Mouse (Mus musculus) liver, embryonic 14 days (tissue): ENCODE data around the gene H1fnt. TPM values are rescaled to one million over a fixed set of nuclear protein-coding genes. Genes with fewer than 3 reads are reported as not detected.

Experiments
- polyA plus RNA-seq: library from polyadenylated mRNA; depleted of rRNA; stranded (reverse); fragments of >200 nt; gene quantifications from 2 replicates; pipeline ENCODE4 v1.2.3, GENCODE M21; 2012; rRNA removed

The H1fnt gene
- not detected in 2 replicates for polyA plus RNA-seq

DNA sequence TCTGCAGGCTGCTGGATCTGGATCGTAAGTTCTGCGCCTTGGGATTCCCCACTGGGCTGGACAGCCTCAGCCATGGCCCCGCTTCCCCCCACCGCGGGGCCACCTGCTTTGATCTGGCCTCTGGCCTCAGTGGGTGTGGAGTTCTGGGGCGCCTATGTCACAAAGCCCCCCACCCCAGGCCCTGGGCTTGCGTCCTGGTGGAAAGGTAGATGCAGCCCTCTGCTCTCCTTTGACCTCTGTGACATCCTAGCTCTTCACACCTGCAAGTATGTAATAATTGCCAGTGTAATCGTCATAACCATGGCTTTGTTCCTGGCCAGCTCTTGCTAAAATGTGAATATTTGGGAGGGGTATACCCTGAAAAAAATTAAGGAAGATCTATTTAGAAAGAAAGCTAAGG lies at the start of gene H1fnt:
Gene H1fnt, minus strand, starts transcription at position 101 of the 400 bp plus-strand sequence.

DNA sequence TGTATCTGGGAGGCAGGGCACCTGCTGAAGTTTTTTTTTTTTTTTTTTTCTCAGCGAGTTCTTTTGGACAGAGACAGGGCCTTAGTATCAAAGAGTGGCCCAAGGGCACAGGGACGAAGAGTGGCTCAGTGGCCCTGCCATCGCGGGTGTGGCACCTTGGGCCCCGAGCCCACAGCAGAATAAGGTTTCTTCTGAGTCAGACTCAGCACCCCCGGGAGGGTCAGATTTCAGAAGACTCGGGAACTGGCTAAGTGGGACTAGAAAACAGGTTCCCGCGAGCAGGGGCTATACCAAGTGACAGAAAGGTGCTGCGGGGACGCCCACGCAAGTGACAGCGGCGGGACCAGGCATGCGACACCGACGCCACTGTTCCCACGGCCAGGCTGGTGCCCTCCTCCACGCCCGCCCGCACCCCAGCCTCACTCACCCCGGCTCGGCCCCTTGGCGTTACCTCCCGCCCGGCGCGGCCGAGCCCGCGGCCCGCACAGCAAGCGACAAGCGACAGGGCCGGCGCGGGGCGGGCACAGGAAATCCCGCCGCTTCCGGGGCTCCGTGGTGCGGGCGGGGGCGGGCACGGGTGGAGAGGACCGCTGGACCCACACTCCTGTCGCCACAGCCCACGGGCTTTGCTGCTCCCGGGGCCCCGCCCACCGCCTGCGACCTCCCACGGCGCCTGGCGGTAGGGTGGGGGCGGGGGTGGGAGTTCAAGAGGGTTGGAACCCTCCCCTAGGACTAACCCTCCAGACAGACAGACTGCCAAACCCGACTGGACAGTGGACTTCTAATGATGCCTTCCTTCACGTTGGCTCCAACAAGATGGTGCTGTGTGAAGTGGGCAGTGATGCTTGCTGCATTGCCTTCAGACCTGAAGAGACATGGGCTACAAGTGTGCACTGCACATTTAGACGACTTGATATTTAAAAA lies 38.8 kb upstream of the H1fnt start, which contains the start of gene Zfp641:
Gene Zfp641, minus strand, starts transcription at position 534 of the 924 bp plus-strand sequence.

DNA sequence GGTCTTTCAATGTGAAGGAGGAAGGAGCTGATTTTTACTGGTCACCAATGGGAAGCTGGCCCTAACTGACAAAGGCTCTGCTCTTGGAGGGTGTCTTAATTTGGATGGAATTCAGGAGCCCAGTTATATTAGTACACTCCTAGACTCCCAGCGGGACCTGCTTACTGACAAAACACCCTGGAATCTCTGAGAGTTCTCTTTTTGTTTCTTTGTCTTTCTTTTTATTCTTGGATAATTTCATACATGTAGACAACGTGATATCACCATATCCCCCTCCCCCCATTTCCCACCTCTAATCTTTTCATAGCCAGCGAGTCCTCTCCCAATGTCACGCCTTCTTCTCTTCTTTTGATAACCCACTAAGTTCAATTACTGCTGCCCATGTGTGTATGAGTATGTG lies 22.7 kb downstream of the H1fnt start, which contains the start of gene Olfr286:
Gene Olfr286, minus strand, starts transcription at position 101 of the 400 bp plus-strand sequence.

DNA sequence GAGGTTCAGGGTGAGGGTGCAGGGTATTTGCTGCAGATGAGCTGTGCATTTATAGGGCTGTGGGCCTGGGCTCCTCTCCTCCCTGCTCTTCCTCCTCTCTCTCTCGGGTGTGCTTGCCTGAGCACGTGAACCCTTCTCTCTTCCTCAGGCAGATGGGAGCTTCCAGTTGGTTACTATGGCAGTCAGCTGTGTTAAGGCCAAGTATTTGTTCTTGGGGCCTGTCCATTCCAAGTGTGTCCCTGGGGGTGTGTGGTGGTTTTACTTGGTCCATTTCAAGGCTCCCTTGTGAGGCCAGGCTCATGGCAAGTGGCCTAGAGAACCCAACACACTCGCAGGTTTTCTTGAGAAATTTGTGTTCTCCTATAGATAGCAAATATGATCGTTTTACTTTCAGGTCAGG lies 36.2 kb downstream of the H1fnt start, which contains the start of the genes Gm44579 and Olfr287:
Gene Gm44579, minus strand, starts transcription at position 101 of the 400 bp plus-strand sequence.
Gene Olfr287, minus strand, starts transcription at position 180 of the 400 bp plus-strand sequence.

Other genes starting within 250 kb of the H1fnt start
- 22.1 and 23.5 TPM in 2 replicates for gene Pfkm, start 164.7 kb downstream of the H1fnt start, polyA plus RNA-seq
- 10.4 and 11.8 TPM in 2 replicates for gene Senp1, start 163.5 kb downstream of the H1fnt start, polyA plus RNA-seq
- 13.8 and 16.2 TPM in 2 replicates for gene Asb8, start 91.7 kb downstream of the H1fnt start, polyA plus RNA-seq
- not detected in 2 replicates for gene Ccdc184, start 90.1 kb downstream of the H1fnt start, polyA plus RNA-seq
- gene Olfr288, start 61.8 kb downstream of the H1fnt start, polyA plus RNA-seq, result not detected in 2 replicates
- gene Gm44579, start 36.3 kb downstream of the H1fnt start, polyA plus RNA-seq, result not detected in 2 replicates
- gene Olfr287, start 36.2 kb downstream of the H1fnt start, polyA plus RNA-seq, result not detected in 2 replicates
- not detected in 2 replicates for gene Olfr286, start 22.8 kb downstream of the H1fnt start, polyA plus RNA-seq
- gene Zfp641, start 38.9 kb upstream of the H1fnt start, polyA plus RNA-seq, result 0.09 and 0.12 TPM in 2 replicates
- not detected in 2 replicates for gene Olfr285, start 60.1 kb upstream of the H1fnt start, polyA plus RNA-seq
- gene Olfr284, start 83.7 kb upstream of the H1fnt start, polyA plus RNA-seq, result not detected in 2 replicates
- gene Olfr283, start 123.7 kb upstream of the H1fnt start, polyA plus RNA-seq, result not detected in 2 replicates
- gene Olfr282, start 173.9 kb upstream of the H1fnt start, polyA plus RNA-seq, result not detected in 2 replicates
- gene Olfr281, start 195.3 kb upstream of the H1fnt start, polyA plus RNA-seq, result not detected in 2 replicates
- gene OR5BS1P, start 212.6 kb upstream of the H1fnt start, polyA plus RNA-seq, result not detected in 2 replicates
- gene Lalba, start 225.4 kb upstream of the H1fnt start, polyA plus RNA-seq, result not detected in 2 replicates
- gene Olfr279, start 235.1 kb upstream of the H1fnt start, polyA plus RNA-seq, result not detected in 2 replicates